Mouse (Mus musculus) adrenal gland, adult (tissue): ENCODE results near the gene Ncoa4.
"Not testable (repeated sequence)": the region's sequence is repeated elsewhere in the genome, so short reads cannot be mapped to it uniquely, and the experiment has no call there.

Source experiments
- DNase-seq, 2 experiments: peaks; one replicate each; pipeline ENCODE4 v3.0.0; 2022 to 2023; ENCODE audit warnings: low spot score in 1 of 2; ENCODE audit not compliant: inconsistent age in 2 of 2

Gene Ncoa4

GRCm38 (mm10) chr14:32159150-32159670, 455 bp upstream of the Ncoa4 start:
- no peak for DNase-seq

- DNase-seq: peak in 1 of 2 experiments; percentile 54
These were observed 898 bp downstream of the Ncoa4 start for GRCm38 (mm10) chr14:32160563-32160962.

GRCm38 (mm10) chr14:32161090-32161885, 1.6 kb downstream of the Ncoa4 start:
- DNase-seq: no peak

- DNase-seq: no peak
These were observed 2.6 kb downstream of the Ncoa4 start for GRCm38 (mm10) chr14:32162231-32162630.

- no peak for DNase-seq
These were observed 3.7 kb downstream of the Ncoa4 start for GRCm38 (mm10) chr14:32163203-32163888.

- DNase-seq: no peak
These were observed 4.7 kb downstream of the Ncoa4 start for GRCm38 (mm10) chr14:32164173-32165051.

- DNase-seq: peak; percentile 77 to 93
These were observed 5.8 kb downstream of the Ncoa4 start for GRCm38 (mm10) chr14:32165278-32166061.

GRCm38 (mm10) chr14:32166062-32166441, 6.4 kb downstream of the Ncoa4 start:
- DNase-seq: peak in 1 of 2 experiments; percentile 64

- no peak for DNase-seq
These were observed 7.2 kb downstream of the Ncoa4 start for GRCm38 (mm10) chr14:32166840-32167239.

GRCm38 (mm10) chr14:32167326-32167725, 7.7 kb downstream of the Ncoa4 start:
- DNase-seq: no peak

- DNase-seq: peak in 1 of 2 experiments; percentile 66
These were observed 9.1 kb downstream of the Ncoa4 start for GRCm38 (mm10) chr14:32168653-32169231.

- no peak for DNase-seq
These were observed 10.5 kb downstream of the Ncoa4 start for GRCm38 (mm10) chr14:32170137-32170536.

GRCm38 (mm10) chr14:32175310-32175709, 15.6 kb downstream of the Ncoa4 start:
- DNase-seq: no peak

- not testable (repeated sequence) for DNase-seq
These were observed 16.9 kb downstream of the Ncoa4 start for GRCm38 (mm10) chr14:32176590-32176989.

- DNase-seq: no peak
These were observed 19.9 kb downstream of the Ncoa4 start for GRCm38 (mm10) chr14:32179393-32180195.

- DNase-seq: no peak
These were observed 21.2 kb downstream of the Ncoa4 start for GRCm38 (mm10) chr14:32180861-32181260.

- DNase-seq: no peak
These were observed 24.2 kb downstream of the Ncoa4 start for GRCm38 (mm10) chr14:32183846-32184245.

GRCm38 (mm10) chr14:32190627-32191391, 31.1 kb downstream of the Ncoa4 start:
- DNase-seq: peak; percentile 25 to 76
